Mouse (Mus musculus): Measurements from ENCODE around the gene Uroc1.

DNA sequence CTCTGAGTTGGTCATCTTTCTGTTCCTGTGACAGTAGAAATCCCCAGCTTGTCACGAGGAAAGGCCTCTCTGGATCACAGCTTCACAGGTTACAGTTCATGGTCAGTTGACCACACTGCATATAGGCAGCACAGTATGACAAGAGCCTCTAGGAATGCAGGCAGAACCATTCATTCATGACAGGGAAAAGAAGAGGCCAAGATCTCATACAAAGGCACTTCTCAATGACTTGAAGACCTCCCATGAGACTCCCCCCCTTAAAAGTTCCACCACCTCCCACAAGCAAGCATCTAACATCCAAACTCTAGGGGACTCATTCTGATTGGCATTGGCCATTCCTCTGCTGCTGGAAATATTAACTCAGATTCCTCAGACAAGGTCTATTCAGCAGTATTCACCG lies 26.4 kb downstream of the Uroc1 start:
- TF ChIP-seq CTCF (IDR thresholded peaks at IDR 0.05; ENCODE audit: borderline replicate concordance, control insufficient read depth, extremely low read depth, insufficient read depth, low read length, poor library complexity) (no peak), POLR2A (IDR thresholded peaks at IDR 0.05; ENCODE audit: control insufficient read depth, extremely low read depth, insufficient read depth, low read length, poor library complexity) (no peak)
